Mouse (Mus musculus) spleen, postnatal 4 days (tissue): ENCODE measurements around the gene Antxr1.
A peak's percentile ranks its signal among the peaks of the same experiment; 100 is the strongest.

Experiments used
- DNase-seq, 2 experiments: peaks; one replicate each; pipeline ENCODE4 v3.0.0; 2022; ENCODE audit warnings: low spot score in 2 of 2

Gene Antxr1

DNA sequence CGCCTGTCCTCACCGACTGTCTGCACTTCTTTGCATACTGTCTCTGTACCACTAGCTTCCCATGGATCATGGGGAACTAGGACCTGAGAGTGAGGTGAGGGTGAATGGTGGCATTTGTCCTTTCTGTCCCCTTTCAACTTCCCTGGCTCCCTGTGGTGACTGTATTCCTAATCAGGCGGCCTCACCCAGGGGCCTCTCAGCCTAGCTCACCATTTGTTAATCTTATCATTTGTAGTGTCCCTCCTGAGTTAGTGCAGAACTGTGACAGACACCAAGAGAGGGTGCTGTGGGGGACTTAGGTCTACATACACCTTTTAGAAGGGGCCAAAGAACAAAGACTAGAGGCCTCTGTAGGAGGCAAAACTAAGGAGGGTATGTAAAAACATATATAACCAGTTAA, 151.2 kb downstream of the Antxr1 start:
- DNase-seq = peak in 1 of 2 experiments; percentile 45

DNA sequence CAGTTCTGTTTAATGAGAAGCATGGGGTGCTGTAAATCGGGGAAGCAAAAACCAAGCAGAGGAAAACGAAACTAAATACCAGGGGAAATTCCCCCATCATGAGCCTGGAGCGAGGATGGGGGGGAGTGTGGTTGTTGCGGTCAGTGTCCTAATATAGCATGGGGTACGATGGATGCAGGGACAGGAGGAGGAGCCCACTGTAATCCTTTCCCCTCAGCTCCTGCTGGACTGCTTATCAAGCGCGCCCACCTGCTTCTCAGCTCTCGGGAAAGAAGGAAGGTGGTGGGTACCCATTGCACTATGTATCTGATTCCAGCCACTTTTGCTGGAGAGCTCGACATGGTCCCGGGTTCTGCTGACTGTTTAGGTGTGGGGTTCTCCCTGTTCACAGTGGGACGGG, 151.6 kb downstream of the Antxr1 start:
- peak; percentile 60 to 77 for DNase-seq

DNA sequence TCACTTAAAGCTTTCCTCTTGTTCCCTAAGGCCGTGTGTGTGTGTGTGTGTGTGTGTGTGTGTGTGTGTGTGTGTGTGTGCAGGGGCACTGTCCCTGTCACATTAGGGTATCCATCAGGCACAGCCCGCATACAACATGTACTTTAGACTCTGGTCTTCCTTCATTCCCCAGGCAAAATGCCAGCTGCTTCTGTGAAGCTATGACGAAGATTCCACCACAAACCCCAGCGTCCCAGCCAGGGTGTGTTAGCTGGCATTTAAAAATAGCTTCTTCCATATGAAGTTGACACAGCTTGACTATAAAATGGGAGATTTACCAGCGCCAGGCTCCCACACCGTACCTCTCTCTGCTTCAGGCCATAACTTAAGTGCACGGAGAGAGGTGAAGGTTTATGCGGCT, 152.5 kb downstream of the Antxr1 start:
- DNase-seq = no peak

DNA sequence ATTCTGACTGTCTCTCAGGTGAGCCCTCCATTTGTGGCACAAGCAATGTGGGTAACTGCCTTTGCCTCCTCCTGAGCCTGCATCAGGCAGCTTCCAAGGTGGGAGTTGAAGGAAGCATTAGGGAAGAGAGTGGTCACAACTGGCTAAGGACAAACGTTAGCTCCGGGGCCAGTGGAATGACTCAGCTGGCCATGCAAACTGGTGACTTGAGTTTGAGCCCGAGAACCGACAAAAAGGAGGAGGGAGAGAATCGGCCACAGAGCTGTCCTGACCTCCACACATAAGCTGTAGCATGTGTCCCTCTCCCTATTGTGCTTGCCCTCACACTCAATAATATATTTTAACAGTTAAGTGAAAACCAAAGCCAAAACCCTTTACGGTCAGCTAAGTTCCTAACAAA, 152.9 kb downstream of the Antxr1 start:
- no peak for DNase-seq

DNA sequence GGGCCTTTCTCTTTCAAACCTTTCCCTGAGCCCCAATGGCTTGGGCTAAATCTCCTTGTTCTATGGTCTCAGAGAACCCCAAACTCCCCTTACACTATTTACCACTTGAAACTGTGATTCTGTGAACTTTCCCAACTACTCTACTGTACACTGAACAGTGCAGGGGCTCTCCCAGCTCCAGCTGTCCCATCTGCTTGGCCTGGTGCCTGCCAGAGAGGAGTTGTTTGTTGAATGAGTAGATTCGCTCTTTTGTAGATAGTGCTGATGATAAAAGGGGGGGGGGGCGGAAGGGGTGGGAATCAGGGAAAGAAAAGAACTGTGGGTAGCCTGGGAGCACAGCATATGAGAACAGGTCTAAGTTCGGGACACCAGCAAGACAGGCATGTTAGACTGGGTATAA, 164.2 kb downstream of the Antxr1 start:
- no peak for DNase-seq

DNA sequence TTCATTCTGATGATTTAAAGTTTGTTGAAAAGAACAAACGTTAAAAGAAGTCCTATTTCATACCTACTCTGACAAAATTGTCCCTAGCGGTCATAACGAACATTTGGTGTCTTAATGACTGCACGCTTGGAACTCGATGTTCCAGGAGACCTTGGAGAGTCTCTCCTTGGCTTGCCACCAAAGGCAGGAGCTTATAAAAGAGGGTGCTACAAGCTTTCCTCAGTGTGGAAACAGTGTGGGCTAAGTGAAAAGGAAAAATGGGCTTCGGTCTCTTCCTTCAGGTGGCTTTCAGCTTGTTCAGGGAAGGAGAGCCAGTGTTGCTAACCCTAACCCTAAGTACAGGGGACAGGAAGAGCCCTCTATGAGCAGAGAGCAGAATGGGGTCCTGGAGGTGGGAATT, 164.7 kb downstream of the Antxr1 start:
- DNase-seq = no peak

DNA sequence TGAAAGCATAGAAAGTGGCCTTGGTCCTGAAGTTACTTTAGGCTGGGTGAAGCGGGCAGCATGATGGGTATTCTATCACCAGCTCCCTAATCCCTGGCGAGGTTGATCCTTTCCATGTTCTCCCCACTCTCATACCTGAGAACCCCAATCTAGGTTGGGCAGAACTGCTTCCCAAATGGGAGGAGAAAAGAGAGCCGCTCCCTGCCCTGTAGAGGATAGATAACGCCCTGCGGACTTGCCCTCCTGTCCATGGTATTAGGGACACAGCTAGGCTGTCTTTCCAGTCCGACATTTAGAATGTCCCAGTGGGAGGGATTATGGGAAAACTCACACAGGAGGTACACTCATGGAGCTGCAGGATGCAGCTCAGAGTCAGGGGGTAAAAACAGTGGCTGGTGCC, 165.3 kb downstream of the Antxr1 start:
- no peak for DNase-seq

DNA sequence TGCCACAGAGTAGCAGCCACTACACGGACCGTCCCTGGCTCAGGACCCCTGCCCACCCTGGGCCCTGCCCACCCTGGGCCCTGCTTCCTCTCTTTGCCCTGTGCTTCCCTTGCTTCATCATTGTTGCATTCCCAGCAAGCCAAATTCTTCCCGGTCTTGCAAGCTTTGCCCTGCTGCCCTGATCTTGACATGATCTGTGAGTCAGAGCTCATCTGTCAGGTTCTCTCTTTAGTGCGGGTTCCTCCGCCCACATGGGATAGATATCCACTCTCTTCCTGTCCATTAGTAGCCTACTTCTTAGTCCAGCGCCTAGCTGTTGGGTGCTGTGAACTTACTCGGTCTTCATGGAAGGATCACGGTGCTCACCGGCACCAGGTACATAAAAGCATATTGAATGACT, 167.6 kb downstream of the Antxr1 start:
- no peak for DNase-seq

DNA sequence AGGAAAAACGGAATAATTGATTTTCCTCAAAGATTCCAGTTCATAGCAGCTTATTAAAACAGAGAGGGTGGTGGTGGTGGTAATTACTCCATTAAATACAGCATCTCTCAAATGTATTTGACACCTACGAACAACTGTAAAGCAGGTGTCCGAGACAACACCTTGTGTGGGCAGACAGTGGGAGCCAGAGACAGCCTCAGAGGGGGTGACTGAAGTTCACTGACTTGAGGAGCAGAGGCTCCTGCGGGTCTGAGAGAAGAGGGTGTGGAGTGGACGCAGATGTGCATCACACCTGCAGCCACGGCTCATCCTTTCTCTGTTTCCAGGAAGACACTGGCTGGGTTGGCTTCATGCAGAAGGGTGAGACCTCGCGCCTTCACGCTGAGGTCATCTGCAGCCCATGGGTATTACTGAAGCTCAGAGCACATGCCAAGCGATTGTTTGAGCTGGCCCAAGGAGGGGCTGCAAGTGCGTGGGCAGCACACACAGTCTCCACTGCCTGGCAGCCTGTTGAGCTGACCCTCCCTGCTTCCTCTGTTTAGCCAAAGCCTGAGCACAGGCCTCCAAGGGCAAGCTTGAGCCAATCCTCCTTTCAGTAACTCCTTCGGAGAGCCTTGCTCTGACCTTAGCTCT, 168.8 kb downstream of the Antxr1 start:
- no peak for DNase-seq

DNA sequence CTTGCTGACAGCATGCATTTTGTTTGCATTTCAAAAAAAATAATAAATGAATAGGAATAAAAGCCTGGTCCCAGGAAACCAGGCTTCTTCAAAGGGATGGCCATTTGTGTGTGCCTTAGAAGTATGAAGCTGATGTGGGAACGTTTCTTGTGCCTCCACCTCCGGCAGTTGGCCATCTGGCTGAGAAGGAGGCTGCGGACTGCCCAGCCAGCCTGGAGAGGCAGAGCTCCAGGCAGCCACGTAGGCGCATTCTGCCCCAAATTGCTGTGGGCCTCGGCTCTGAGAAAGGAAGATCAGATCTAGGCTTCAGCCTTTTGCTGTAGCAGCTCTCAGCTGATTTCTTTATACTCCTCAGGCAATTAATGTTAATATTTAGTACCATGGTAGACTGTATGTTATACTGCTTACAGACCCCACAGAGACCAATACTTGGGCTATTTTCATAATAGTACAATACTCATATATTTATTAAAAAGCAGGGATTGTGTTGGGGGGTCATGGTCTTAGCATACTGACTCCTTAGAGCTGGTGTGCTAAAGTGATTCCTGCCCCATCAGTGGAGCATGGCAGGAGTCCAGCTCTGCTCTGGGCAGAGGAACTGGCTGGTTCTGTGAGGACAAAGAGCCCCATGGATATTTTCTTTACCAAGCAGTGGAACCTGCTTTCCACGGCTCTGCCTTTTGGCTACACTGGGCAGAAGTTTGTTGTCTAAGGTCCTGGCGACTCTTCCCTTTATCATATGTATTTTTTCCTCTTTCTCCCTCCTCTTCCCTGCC, 169.9 kb downstream of the Antxr1 start:
- DNase-seq = no peak

DNA sequence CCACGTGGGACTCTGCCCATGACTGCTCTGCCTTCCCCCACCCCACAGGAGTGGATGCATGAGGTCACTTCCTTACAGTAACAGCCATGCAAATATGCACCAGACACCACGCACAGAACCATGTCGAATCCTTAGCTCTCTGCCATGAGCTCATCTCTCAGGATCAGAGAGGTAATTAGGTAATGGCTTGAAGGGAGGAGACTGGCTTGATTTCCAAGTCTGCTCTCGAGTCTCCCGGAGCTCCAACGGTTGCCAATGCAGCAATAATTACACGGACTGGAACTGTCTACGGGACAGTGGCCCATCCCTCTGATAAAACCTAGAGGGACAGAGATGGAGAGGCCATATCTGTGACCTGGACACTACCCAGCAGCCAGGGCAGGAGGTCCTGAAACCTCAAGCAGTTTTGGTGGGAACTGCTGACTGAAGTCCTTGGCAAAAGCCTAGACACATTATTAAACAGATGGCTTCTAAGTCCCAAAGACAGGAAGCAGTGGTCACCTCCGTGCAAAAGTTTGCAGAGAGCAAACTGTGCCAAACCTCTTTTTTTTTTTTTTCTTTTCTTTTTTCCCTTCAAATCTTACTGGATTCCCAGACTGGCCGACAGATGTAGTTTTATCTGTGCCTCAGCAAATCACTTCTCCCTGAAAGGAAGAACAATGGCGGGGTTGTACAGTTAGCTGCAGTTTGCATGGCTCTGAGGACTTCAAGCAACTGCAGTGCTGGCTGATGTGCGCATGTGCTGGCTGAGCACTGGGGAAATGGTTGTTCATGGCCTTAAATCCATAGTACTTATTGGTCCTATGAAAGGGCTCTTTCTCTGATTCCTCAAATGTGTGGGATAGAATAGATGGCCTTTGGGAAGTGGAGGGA, 174.0 kb downstream of the Antxr1 start:
- no peak for DNase-seq

DNA sequence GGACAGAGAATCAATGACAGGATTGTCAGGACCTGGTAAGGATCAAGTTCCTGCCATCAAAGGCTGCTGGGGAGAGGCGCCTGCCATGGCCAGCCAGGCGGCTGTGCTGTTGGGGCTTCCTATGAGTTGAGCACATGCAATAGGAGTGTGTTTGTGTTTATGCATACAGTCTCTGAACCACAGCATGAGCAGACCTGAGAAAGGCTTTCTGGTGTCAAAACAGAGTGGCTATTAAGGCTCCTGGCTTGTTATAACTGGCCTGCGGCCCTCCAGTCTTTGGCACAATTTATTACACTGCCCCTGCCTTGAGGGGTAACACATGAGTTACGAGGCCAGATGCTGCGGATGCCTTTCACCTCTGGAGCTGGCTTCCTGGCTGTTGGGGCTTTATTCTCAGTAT, 175.4 kb downstream of the Antxr1 start:
- no peak for DNase-seq

DNA sequence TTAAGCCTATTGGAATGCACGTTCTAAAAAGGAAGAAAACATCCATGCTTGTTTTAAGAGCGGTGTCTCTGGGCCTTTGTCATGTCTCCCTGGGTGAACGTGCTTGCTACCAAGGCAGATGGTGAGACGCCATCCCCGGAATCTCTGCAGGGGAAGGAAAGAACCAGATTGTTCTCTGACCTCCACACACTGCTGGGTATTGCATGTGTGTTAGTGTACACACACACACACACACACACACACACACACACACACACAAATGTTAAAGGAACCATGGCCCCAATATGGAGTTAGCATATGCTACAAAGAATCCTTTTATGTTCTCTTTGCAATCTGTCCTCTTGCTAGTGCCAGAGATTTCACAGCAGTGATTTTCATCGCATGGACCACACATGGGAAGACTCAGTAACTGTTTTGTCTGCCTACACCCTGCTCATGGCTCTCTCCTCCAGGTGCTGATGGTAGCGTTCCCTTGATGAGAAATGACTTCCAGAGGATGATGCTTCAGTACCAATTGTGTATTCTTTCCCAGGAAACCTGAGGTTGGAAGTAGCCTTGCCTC, 177.5 kb downstream of the Antxr1 start:
- DNase-seq = no peak

DNA sequence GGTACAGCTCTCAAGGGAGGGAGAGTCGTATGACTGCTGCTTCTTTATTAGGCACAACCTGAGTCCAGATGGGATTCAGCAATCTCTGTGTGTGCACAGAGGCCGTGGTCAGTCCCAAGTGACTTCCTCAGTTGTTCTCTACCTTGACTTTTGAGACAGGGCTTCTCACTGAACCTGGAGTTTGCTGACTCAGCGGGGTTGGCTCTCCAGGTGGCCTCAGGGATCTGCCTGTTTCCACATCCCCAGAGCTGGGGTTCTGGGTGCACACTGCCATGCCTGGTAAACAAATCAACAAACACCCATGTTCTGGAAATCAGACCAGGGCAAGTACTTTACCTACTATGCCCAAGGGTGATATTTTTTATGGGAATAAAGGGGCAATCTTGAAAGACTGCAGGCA, 181.8 kb downstream of the Antxr1 start:
- DNase-seq = no peak

DNA sequence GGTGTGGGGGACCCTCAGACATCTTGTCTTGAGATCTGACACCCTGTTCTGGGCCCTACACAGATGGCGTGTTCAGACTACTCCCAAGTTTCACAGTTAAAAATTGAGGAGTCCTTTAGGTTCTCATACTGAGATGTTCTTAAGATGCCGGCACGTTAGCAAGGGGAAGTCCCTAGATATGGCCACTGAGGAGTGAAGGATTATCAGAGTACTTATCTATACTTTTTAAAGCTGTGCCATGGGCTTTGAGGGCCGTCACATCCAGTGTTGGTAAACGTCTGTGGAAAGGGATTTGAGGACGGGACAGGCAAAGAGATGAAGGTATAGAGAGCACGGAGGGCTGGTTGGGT, 182.4 kb downstream of the Antxr1 start:
- DNase-seq = no peak

DNA sequence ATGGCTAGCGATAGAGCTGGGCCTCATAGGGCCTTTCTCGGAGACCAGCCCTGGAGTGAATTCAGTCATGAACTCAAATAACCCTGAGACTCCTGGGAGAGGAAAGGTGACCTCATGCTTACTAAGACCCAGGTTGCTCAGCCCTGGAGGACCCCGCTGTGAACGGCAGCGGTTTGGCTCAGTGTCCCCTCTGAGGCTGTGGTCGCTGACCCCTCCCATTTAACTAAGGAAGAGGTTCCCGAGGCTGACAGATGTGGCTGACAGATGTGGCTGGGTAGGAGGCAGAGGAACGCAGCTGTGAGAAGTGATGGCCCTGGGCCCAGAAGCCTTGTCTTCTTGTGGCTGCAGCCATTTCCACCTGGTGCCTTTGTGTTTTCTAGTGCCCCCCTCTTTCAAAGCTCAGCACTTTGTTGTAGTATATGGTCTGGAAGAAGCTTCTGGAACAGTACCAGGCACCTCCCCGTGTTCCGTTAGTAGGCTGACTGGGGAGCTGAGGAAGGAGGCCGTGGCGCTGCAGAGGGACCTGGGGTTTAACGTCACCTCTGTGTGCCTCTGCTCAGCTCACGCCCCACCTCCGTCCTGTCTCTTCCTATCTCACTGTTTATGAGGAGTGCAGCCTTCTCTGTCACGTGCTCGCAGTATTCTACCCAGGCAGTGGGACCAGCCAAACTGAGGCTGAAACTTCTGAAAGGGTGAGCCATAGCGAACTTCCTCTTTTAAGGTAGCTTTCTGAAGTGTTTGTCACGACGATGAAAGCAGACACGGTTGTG, 183.0 kb downstream of the Antxr1 start:
- peak; percentile 65 to 77 for DNase-seq

DNA sequence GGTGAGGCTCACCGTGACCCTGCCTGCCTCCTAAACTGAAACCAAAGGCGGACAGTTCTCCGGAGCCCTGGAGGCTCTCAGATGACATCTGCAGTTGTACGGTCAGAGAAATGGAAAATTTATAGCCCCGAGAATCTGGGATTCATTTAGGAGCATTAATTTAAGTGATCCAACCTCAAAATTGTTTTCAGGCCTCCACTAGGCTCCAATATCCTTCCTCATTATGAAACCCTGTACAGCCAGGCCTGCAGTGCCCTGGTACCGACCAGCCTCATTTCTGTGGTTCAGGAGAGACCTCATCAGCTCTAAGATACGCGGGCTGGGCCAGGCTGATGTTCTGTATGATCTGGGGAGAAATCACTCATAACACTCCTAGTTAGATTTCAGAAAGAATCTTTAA, 184.2 kb downstream of the Antxr1 start:
- DNase-seq = no peak

DNA sequence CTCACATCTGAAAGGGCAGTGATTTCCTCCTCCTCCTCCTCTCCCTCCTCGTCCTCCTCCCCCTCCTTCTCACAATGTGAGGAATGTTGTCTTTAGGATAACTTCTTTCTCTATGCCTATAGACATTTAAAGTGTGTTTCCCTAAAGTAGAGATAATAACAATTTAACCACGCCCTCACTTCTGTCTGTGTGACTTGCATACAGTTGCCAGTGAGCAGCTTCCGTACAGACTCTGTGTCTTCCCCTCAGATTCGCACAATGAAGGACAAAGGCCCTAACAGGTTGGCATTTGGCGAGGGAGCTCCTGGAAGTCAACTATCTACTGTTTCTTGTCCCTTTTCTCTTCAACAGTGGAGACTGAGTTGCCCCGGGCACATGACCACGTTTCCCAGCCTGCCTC, 185.2 kb downstream of the Antxr1 start:
- no peak for DNase-seq

DNA sequence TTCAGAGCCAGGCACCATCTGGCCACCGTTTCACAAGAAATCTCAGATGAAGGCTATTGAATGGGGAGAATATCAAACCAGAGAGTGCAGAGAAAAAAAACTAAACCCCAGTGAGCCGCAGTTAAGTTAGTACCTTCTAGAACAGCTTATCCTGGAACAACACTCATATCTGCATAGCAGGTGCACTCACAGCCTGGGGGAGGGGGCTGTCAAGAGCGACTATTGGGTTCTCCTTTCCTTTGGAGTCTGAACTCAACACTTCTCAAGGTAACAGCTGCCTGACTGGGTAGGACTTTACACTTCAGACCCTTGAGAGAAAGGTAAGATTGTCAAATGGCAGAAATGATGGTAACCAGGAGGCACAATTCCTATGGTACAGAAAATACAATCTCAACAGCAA, 187.7 kb downstream of the Antxr1 start:
- DNase-seq = no peak

DNA sequence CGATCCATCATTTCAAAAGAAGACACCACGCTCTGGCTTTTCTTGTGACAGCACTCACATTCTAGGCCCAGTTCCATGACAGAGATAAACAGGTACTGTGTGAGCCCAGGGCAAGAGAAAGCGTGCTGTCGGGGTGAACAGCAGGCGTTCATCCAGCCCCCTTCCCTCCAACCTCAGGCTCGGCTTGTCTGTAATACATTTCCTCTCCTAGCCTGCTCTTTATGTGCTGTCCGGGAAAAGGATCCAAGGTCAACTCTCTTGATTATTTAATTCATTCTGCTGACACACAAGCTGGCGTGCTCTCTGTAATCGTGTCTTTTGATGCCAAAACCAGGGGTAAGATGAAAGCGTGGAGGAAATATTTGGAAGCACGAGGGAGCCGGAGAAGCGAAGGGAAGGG, 192.0 kb downstream of the Antxr1 start:
- DNase-seq = no peak

DNA sequence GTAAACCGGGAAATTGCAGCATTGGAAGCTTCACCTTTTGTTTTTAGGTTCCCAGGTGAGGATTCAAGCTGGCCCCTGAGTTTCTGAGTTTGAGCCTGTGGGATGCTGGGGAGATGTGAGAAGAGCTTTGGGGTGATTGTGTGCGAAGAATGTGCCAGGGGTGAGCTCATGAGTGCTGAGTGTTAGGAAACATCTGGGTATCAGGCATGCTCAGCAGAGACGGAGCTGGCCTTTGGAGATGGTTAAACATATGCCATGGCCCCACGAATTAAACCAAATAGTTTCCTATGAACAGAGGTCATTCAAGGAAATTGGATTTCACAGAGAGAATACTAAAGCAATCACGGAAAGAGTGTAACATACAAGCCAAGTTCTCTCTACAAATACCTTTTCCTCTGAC, 193.4 kb downstream of the Antxr1 start:
- DNase-seq = no peak
